Mouse (Mus musculus) lung, adult 2 months (tissue): Measurements from ENCODE around the gene Top2a.

Source experiments
- CTCF ChIP-seq: fragments of 200-500 bp; IDR thresholded peaks from 2 replicates; pipeline ENCODE4 v1.5.1; 2011; ENCODE audit warnings: mild to moderate bottlenecking, low read length, control low read depth; ENCODE audit not compliant: insufficient read depth
- POLR2A ChIP-seq: fragments of 200-500 bp; IDR thresholded peaks from 2 replicates; pipeline ENCODE4 v1.6.1; 2011; ENCODE audit warnings: low read depth, mild to moderate bottlenecking, control low read depth, low read length, borderline replicate concordance; ENCODE audit errors: extremely low read depth

DNA sequence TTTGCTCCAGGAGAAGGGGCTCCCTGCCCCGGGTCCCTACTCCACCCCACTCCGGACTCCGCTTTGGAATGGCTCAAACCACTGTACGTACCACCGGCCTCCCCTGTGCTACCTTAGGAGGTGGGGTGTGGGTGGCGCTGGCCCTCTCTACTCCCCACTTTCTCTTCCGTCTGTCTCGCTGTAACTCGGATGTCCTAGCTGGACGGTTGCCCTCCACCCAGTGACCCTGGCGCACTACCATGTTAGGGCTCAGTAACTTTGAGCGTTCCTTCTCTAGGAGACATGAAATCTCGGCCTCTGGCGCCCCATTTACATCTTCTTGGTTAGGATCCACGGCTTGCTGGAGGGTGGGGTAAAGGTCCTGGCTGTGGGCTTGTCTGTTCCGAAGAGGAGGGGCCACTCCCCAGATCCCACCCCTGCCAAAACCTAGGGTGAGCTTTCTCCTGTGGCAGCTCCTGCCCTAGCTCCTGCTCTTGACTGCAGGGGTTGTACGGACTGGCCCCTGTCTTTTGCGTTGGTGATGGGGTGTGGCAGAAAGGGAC, 62.9 kb downstream of the Top2a start:
- 0 out of 2 replicates have a peak, but pooled peaks have one; percentile 12 for TF ChIP-seq POLR2A
- TF ChIP-seq CTCF = no peak
